Mouse (Mus musculus) midbrain, embryonic 12.5 days (tissue): ENCODE measurements around the gene Itpr2. TPM values are rescaled to one million over a fixed set of nuclear protein-coding genes. Genes with fewer than 3 reads are reported as not detected.

Experiments used
- ATAC-seq: fragments of 200-750 bp; cut with Nextera tagmentation; 2 replicates; pipeline ENCODE4 v1.8.0; 2017; ENCODE audit warnings: low read depth, moderate TSS enrichment, moderate library complexity; ENCODE audit not compliant: low FRiP score
- H3K27ac ChIP-seq: fragments of 300-500 bp; sonication (generic); replicated peaks from 2 replicates; pipeline ENCODE4 v1.5.1; 2016; ENCODE audit warnings: mild to moderate bottlenecking
- H3K27me3 ChIP-seq: fragments of 300-500 bp; sonication (generic); 2 replicates; pipeline ENCODE4 v1.6.1; 2016; ENCODE audit warnings: mild to moderate bottlenecking
- H3K36me3 ChIP-seq: fragments of 300-500 bp; sonication (generic); 2 replicates; pipeline ENCODE4 v1.6.1; 2016
- H3K4me1 ChIP-seq: fragments of 300-500 bp; sonication (generic); 2 replicates; pipeline ENCODE4 v1.6.1; 2016
- H3K4me2 ChIP-seq: fragments of 300-500 bp; sonication (generic); replicated peaks from 2 replicates; pipeline ENCODE4 v1.6.1; 2016; ENCODE audit warnings: mild to moderate bottlenecking, moderate library complexity
- H3K4me3 ChIP-seq: fragments of 300-500 bp; sonication (generic); 2 replicates; pipeline ENCODE4 v1.5.1; 2016; ENCODE audit warnings: mild to moderate bottlenecking
- H3K9ac ChIP-seq: fragments of 300-500 bp; sonication (generic); replicated peaks from 2 replicates; pipeline ENCODE4 v1.6.1; 2016; ENCODE audit warnings: mild to moderate bottlenecking, moderate library complexity
- H3K9me3 ChIP-seq: fragments of 300-500 bp; sonication (generic); 2 replicates; pipeline ENCODE4 v1.6.1; 2016; ENCODE audit warnings: mild to moderate bottlenecking
- WGBS: fragments of 180-500 bp; shearing (Covaris S2); methylation state at CpG from one replicate; pipeline ENCODE4 v1.1.7; 2016; 5-methylcytosine and 5-hydroxymethylcytosine counted together
- polyA plus RNA-seq: library from polyadenylated mRNA; unstranded; fragments of >200 nt; fragmentation: Nextera tagmentation; extraction: Ambion mirVana; gene quantifications from 2 replicates; pipeline ENCODE4 v1.2.1, GENCODE M21; 2016

Gene Itpr2
- polyA plus RNA-seq, 1 experiment from 2014 or later, result 5.1 TPM

- Histone ChIP-seq H3K4me2 (no peak overlapping the region), H3K9ac (no peak overlapping the region), H3K4me3 (no peak overlapping the region), H3K36me3 (no peaks in the 10 kb centered on the region), H3K27me3 (no peaks in the 10 kb centered on the region), H3K4me1 (no peaks in the 10 kb centered on the region), H3K9me3 (no peaks in the 10 kb centered on the region), H3K27ac (no peak overlapping the region)
- WGBS, result 87% methylated on average over 7 of the region's 7 CpGs
- no peak for ATAC-seq
Observed at GRCm38 (mm10) chr6:146337237-146337636, 164.8 kb downstream of the Itpr2 start.

- ATAC-seq, result no peak
- no peaks in the 10 kb centered on the region for H3K9me3 ChIP-seq
- no peaks in the 10 kb centered on the region for H3K27me3 ChIP-seq
- 0 out of 2 replicates have a peak, but pooled peaks cover 2% of the 10 kb centered on the region for H3K4me1 ChIP-seq
- H3K27ac ChIP-seq, result no peak overlapping the region
- no peak overlapping the region for H3K4me3 ChIP-seq
- no peak overlapping the region for H3K4me2 ChIP-seq
- no peak overlapping the region for H3K9ac ChIP-seq
- no peaks in the 10 kb centered on the region for H3K36me3 ChIP-seq
- 94% methylated on average over 9 of the region's 9 CpGs for WGBS
Observed at GRCm38 (mm10) chr6:146335191-146335590, 166.8 kb downstream of the Itpr2 start.

- Histone ChIP-seq H3K4me2 (no peak overlapping the region), H3K9me3 (no peaks in the 10 kb centered on the region), H3K4me1 (0 out of 2 replicates have a peak, but pooled peaks cover 2% of the 10 kb centered on the region), H3K27me3 (no peaks in the 10 kb centered on the region), H3K36me3 (no peaks in the 10 kb centered on the region), H3K4me3 (no peak overlapping the region), H3K27ac (no peak overlapping the region), H3K9ac (no peak overlapping the region)
- no peak for ATAC-seq
- 92% methylated on average over 3 of the region's 3 CpGs for WGBS
Observed at GRCm38 (mm10) chr6:146333506-146333905, 168.5 kb downstream of the Itpr2 start.

GRCm38 (mm10) chr6:146331017-146331669 lies 170.9 kb downstream of the Itpr2 start:
- Histone ChIP-seq H3K9ac (no peak overlapping the region), H3K4me1 (0 out of 2 replicates have a peak, but pooled peaks cover 2% of the 10 kb centered on the region), H3K27me3 (no peaks in the 10 kb centered on the region), H3K4me3 (no peak overlapping the region), H3K9me3 (no peaks in the 10 kb centered on the region), H3K36me3 (no peaks in the 10 kb centered on the region), H3K4me2 (no peak overlapping the region), H3K27ac (no peak overlapping the region)
- ATAC-seq, result no peak
- 80% methylated on average over 6 of the region's 6 CpGs for WGBS

GRCm38 (mm10) chr6:146329079-146329478 lies 172.9 kb downstream of the Itpr2 start:
- WGBS, result 84% methylated on average over 3 of the region's 3 CpGs
- no peak for ATAC-seq
- Histone ChIP-seq H3K4me2 (no peak overlapping the region), H3K9me3 (no peaks in the 10 kb centered on the region), H3K4me1 (0 out of 2 replicates have a peak, but pooled peaks cover 2% of the 10 kb centered on the region), H3K27ac (no peak overlapping the region), H3K9ac (no peak overlapping the region), H3K4me3 (no peak overlapping the region), H3K36me3 (no peaks in the 10 kb centered on the region), H3K27me3 (no peaks in the 10 kb centered on the region)

GRCm38 (mm10) chr6:146326631-146327030 lies 175.4 kb downstream of the Itpr2 start:
- Histone ChIP-seq H3K4me2 (no peak overlapping the region), H3K9ac (no peak overlapping the region), H3K27ac (no peak overlapping the region), H3K4me1 (0 out of 2 replicates have a peak, but pooled peaks cover 2% of the 10 kb centered on the region), H3K9me3 (no peaks in the 10 kb centered on the region), H3K36me3 (no peaks in the 10 kb centered on the region), H3K27me3 (no peaks in the 10 kb centered on the region), H3K4me3 (no peak overlapping the region)
- 91% methylated on average over 8 of the region's 8 CpGs for WGBS
- ATAC-seq, result no peak

GRCm38 (mm10) chr6:146324541-146325204 lies 177.3 kb downstream of the Itpr2 start:
- no peak overlapping the region for H3K4me2 ChIP-seq
- no peak overlapping the region for H3K9ac ChIP-seq
- WGBS, result 86% methylated on average over 19 of the region's 19 CpGs
- H3K27ac ChIP-seq, result no peak overlapping the region
- H3K4me1 ChIP-seq, result no peaks in the 10 kb centered on the region
- no peaks in the 10 kb centered on the region for H3K36me3 ChIP-seq
- H3K4me3 ChIP-seq, result no peak overlapping the region
- ATAC-seq, result no peak
- no peaks in the 10 kb centered on the region for H3K27me3 ChIP-seq
- H3K9me3 ChIP-seq, result no peaks in the 10 kb centered on the region

GRCm38 (mm10) chr6:146322555-146322954 lies 179.5 kb downstream of the Itpr2 start:
- H3K4me3 ChIP-seq, result no peak overlapping the region
- no peak overlapping the region for H3K9ac ChIP-seq
- 80% methylated on average over 7 of the region's 7 CpGs for WGBS
- H3K27ac ChIP-seq, result no peak overlapping the region
- H3K27me3 ChIP-seq, result no peaks in the 10 kb centered on the region
- no peaks in the 10 kb centered on the region for H3K36me3 ChIP-seq
- H3K4me1 ChIP-seq, result no peaks in the 10 kb centered on the region
- H3K4me2 ChIP-seq, result no peak overlapping the region
- no peaks in the 10 kb centered on the region for H3K9me3 ChIP-seq
- ATAC-seq, result no peak

- Histone ChIP-seq H3K27me3 (no peaks in the 10 kb centered on the region), H3K9me3 (no peaks in the 10 kb centered on the region), H3K4me2 (no peak overlapping the region), H3K4me3 (no peak overlapping the region), H3K36me3 (no peaks in the 10 kb centered on the region), H3K4me1 (no peaks in the 10 kb centered on the region), H3K9ac (no peak overlapping the region), H3K27ac (no peak overlapping the region)
- 69% methylated on average over 4 of the region's 4 CpGs for WGBS
- ATAC-seq, result no peak
Observed at GRCm38 (mm10) chr6:146321951-146322350, 180.1 kb downstream of the Itpr2 start.

GRCm38 (mm10) chr6:146316415-146316814 lies 185.6 kb downstream of the Itpr2 start:
- no peaks in the 10 kb centered on the region for H3K9me3 ChIP-seq
- H3K27ac ChIP-seq, result no peak overlapping the region
- no peaks in the 10 kb centered on the region for H3K36me3 ChIP-seq
- WGBS, result 84% methylated on average over 6 of the region's 6 CpGs
- no peak overlapping the region for H3K4me2 ChIP-seq
- no peak overlapping the region for H3K9ac ChIP-seq
- peaks cover 2% of the 10 kb centered on the region; the same call in 1 of the 2 replicates for H3K4me1 ChIP-seq
- H3K27me3 ChIP-seq, result no peaks in the 10 kb centered on the region
- H3K4me3 ChIP-seq, result no peak overlapping the region
- ATAC-seq, result no peak

GRCm38 (mm10) chr6:146315153-146315552 lies 186.9 kb downstream of the Itpr2 start:
- Histone ChIP-seq H3K9ac (no peak overlapping the region), H3K9me3 (no peaks in the 10 kb centered on the region), H3K36me3 (no peaks in the 10 kb centered on the region), H3K4me1 (peaks cover 2% of the 10 kb centered on the region; the same call in 1 of the 2 replicates), H3K4me2 (no peak overlapping the region), H3K27me3 (no peaks in the 10 kb centered on the region), H3K4me3 (no peak overlapping the region), H3K27ac (no peak overlapping the region)
- 92% methylated on average over 8 of the region's 8 CpGs for WGBS
- ATAC-seq, result no peak

- Histone ChIP-seq H3K4me3 (no peak overlapping the region), H3K27me3 (no peaks in the 10 kb centered on the region), H3K9ac (no peak overlapping the region), H3K4me1 (peaks cover 2% of the 10 kb centered on the region; the same call in 1 of the 2 replicates), H3K27ac (no peak overlapping the region), H3K9me3 (no peaks in the 10 kb centered on the region), H3K4me2 (no peak overlapping the region), H3K36me3 (no peaks in the 10 kb centered on the region)
- WGBS, result 80% methylated on average over 5 of the region's 5 CpGs
- ATAC-seq, result no peak
Observed at GRCm38 (mm10) chr6:146314304-146314703, 187.7 kb downstream of the Itpr2 start.
